Mouse (Mus musculus) kidney, postnatal 0 days (tissue): Measurements from ENCODE around the gene Ywhaq. TPM values are rescaled to one million over a fixed set of nuclear protein-coding genes. Genes with fewer than 3 reads are reported as not detected.

Source experiments
- ATAC-seq: fragments of 200-750 bp; cut with Nextera tagmentation; replicated peaks from 2 replicates; pipeline ENCODE4 v1.8.0; 2017; ENCODE audit warnings: low read depth, moderate number of reproducible peaks, moderate TSS enrichment, moderate library complexity; ENCODE audit not compliant: low FRiP score
- DNase-seq: peaks from one replicate; pipeline ENCODE4 v3.0.0-alpha.2; 2016; ENCODE audit warnings: low spot score
- H3K27ac ChIP-seq: fragments of 300-500 bp; sonication (generic); 2 replicates; pipeline ENCODE4 v1.5.1; 2014; ENCODE audit warnings: mild to moderate bottlenecking
- H3K27me3 ChIP-seq: fragments of 300-500 bp; sonication (generic); 2 replicates; pipeline ENCODE4 v1.6.1; 2014; ENCODE audit warnings: low read length, mixed read lengths; ENCODE audit not compliant: insufficient read depth
- H3K36me3 ChIP-seq: fragments of 300-500 bp; sonication (generic); 2 replicates; pipeline ENCODE4 v1.6.1; 2014; ENCODE audit warnings: low read length, mixed read lengths; ENCODE audit not compliant: insufficient read depth
- H3K4me1 ChIP-seq: fragments of 300-500 bp; sonication (generic); replicated peaks from 2 replicates; pipeline ENCODE4 v1.6.1; 2014; ENCODE audit warnings: antibody characterized with exemption, low read length, mixed read lengths; ENCODE audit not compliant: insufficient read depth
- H3K4me2 ChIP-seq: fragments of 300-500 bp; sonication (generic); 2 replicates; pipeline ENCODE4 v1.6.1; 2014; ENCODE audit warnings: mild to moderate bottlenecking, low read length, moderate library complexity, mixed read lengths
- H3K4me3 ChIP-seq: fragments of 300-500 bp; sonication (generic); replicated peaks from 2 replicates; pipeline ENCODE4 v1.5.1; 2014; ENCODE audit warnings: low read depth, low read length
- H3K9ac ChIP-seq: fragments of 300-500 bp; sonication (generic); 2 replicates; pipeline ENCODE4 v1.6.1; 2014; ENCODE audit warnings: low read depth, low read length
- H3K9me3 ChIP-seq: fragments of 300-500 bp; sonication (generic); replicated peaks from 2 replicates; pipeline ENCODE4 v1.6.1; 2016; ENCODE audit warnings: low read length, inconsistent platforms, mixed read lengths
- CTCF ChIP-seq: IDR thresholded peaks from 2 replicates; pipeline ENCODE4 v1.5.1; 2016; ENCODE audit warnings: antibody characterized with exemption, low read depth, mild to moderate bottlenecking, moderate library complexity
- WGBS: fragments of 180-500 bp; shearing (Covaris S2); extraction: QIAGEN DNeasy Blood & Tissue Kit; methylation state at CpG from one replicate; pipeline ENCODE4 v1.1.7; 2014; 5-methylcytosine and 5-hydroxymethylcytosine counted together
- polyA plus RNA-seq: library from polyadenylated mRNA; unstranded; fragments of >200 nt; fragmentation: Nextera tagmentation; extraction: Ambion mirVana; gene quantifications from 2 replicates; pipeline ENCODE4 v1.2.1, GENCODE M21; 2015

The Ywhaq gene
- polyA plus RNA-seq, 1 experiment from 2014 or later, result 621 TPM

GRCm38 (mm10) chr12:21451351-21451750 lies 33.9 kb upstream of the Ywhaq start:
- ATAC-seq, result no peak
- no peak for TF ChIP-seq CTCF

GRCm38 (mm10) chr12:21443783-21444182 lies 26.3 kb upstream of the Ywhaq start:
- TF ChIP-seq CTCF, result no peak
- no peak overlapping the region for H3K9ac ChIP-seq
- no peak for DNase-seq
- 0 out of 2 replicates have a peak, but pooled peaks cover 2% of the 10 kb centered on the region for H3K4me1 ChIP-seq
- H3K9me3 ChIP-seq, result no peaks in the 10 kb centered on the region
- WGBS, result 95% methylated on average over 3 of the region's 3 CpGs
- ATAC-seq, result no peak
- H3K27me3 ChIP-seq, result no peaks in the 10 kb centered on the region
- H3K4me3 ChIP-seq, result no peak overlapping the region
- H3K36me3 ChIP-seq, result no peaks in the 10 kb centered on the region
- H3K27ac ChIP-seq, result no peak overlapping the region
- no peak overlapping the region for H3K4me2 ChIP-seq

More at GRCm38 (mm10) chr12:21451351-21451750, 33.9 kb upstream of the Ywhaq start:
- Histone ChIP-seq H3K27ac (no peak overlapping the region), H3K4me1 (no peaks in the 10 kb centered on the region), H3K9me3 (no peaks in the 10 kb centered on the region), H3K4me2 (no peak overlapping the region), H3K36me3 (no peaks in the 10 kb centered on the region), H3K27me3 (no peaks in the 10 kb centered on the region), H3K4me3 (no peak overlapping the region), H3K9ac (no peak overlapping the region)
- WGBS, result 90% methylated on average over 2 of the region's 2 CpGs
- DNase-seq, result no peak

GRCm38 (mm10) chr12:21441870-21442269 lies 24.4 kb upstream of the Ywhaq start:
- no peak overlapping the region for H3K4me3 ChIP-seq
- WGBS, result 100% methylated on average over 1 of the region's 1 CpGs
- 0 out of 2 replicates have a peak, but pooled peaks cover 3% of the 10 kb centered on the region for H3K4me1 ChIP-seq
- H3K27me3 ChIP-seq, result no peaks in the 10 kb centered on the region
- no peak overlapping the region for H3K27ac ChIP-seq
- peak; percentile 27; the same call in 1 of the 2 replicates for TF ChIP-seq CTCF
- no peak for ATAC-seq
- H3K9me3 ChIP-seq, result no peaks in the 10 kb centered on the region
- no peak overlapping the region for H3K4me2 ChIP-seq
- H3K36me3 ChIP-seq, result no peaks in the 10 kb centered on the region
- no peak for DNase-seq
- no peak overlapping the region for H3K9ac ChIP-seq

GRCm38 (mm10) chr12:21439428-21439827 lies 22.0 kb upstream of the Ywhaq start:
- ATAC-seq (no peak), DNase-seq (no peak)
- Histone ChIP-seq H3K9ac (no peak overlapping the region), H3K4me3 (no peak overlapping the region), H3K27me3 (no peaks in the 10 kb centered on the region), H3K4me2 (no peak overlapping the region), H3K9me3 (no peaks in the 10 kb centered on the region), H3K36me3 (no peaks in the 10 kb centered on the region), H3K4me1 (0 out of 2 replicates have a peak, but pooled peaks cover 3% of the 10 kb centered on the region), H3K27ac (no peak overlapping the region)
- 67% methylated on average over 9 of the region's 9 CpGs for WGBS
- TF ChIP-seq CTCF, result no peak

- ATAC-seq (peak; percentile 71; the same call in 1 of the 2 replicates), DNase-seq (no peak)
- Histone ChIP-seq H3K27me3 (no peaks in the 10 kb centered on the region), H3K4me2 (no peak overlapping the region), H3K36me3 (no peaks in the 10 kb centered on the region), H3K27ac (peak overlapping the region; percentile 5; the same call in 1 of the 2 replicates), H3K9me3 (no peaks in the 10 kb centered on the region), H3K4me3 (no peak overlapping the region), H3K9ac (no peak overlapping the region), H3K4me1 (0 out of 2 replicates have a peak, but pooled peaks cover 3% of the 10 kb centered on the region)
- WGBS, result 55% methylated on average over 4 of the region's 4 CpGs
- TF ChIP-seq CTCF, result no peak
Observed at GRCm38 (mm10) chr12:21438750-21439394, 21.4 kb upstream of the Ywhaq start.

GRCm38 (mm10) chr12:21438294-21438693 lies 20.9 kb upstream of the Ywhaq start:
- Histone ChIP-seq H3K36me3 (no peaks in the 10 kb centered on the region), H3K27me3 (no peaks in the 10 kb centered on the region), H3K4me2 (no peak overlapping the region), H3K4me1 (0 out of 2 replicates have a peak, but pooled peaks cover 3% of the 10 kb centered on the region), H3K9ac (no peak overlapping the region), H3K27ac (no peak overlapping the region), H3K9me3 (no peaks in the 10 kb centered on the region), H3K4me3 (no peak overlapping the region)
- 88% methylated on average over 3 of the region's 3 CpGs for WGBS
- no peak for TF ChIP-seq CTCF
- ATAC-seq (no peak), DNase-seq (no peak)
